Mouse (Mus musculus) mature B cell (primary cell): ENCODE measurements around the gene Apaf1.

Experiments
- in situ Hi-C: fragments of 300-500 bp; cut with MboI; formaldehyde crosslinking; loops from 2 replicates; pipeline ENCODE4 v1.14.3; 2019

Gene Apaf1

GRCm38 (mm10) chr10:90981811-90982210 lies 100.8 kb downstream of the Apaf1 start:
- in situ Hi-C loops = no loop called here

- in situ Hi-C loops = no loop called here
Observed at GRCm38 (mm10) chr10:90974491-90974890, 108.1 kb downstream of the Apaf1 start.

DNA sequence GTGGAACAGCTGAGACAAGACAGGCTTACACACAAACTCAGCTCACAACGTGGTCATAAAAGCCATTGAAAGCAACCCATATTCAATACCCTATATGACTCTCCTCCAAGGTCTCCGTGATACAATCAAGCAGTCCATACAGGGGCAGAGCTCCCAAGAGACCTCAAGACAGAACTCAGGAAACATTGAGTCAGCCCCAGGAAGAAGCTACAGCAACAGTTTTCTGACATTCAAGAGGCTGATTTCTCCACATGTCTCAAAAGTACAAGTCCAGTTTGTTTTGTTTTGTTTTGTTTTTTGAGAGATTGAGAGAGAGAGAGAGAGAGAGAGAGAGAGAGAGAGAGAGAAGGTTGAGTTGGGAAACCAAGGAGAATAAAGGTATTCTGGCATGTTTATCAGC lies 108.5 kb downstream of the Apaf1 start:
- in situ Hi-C loops = no loop called here

DNA sequence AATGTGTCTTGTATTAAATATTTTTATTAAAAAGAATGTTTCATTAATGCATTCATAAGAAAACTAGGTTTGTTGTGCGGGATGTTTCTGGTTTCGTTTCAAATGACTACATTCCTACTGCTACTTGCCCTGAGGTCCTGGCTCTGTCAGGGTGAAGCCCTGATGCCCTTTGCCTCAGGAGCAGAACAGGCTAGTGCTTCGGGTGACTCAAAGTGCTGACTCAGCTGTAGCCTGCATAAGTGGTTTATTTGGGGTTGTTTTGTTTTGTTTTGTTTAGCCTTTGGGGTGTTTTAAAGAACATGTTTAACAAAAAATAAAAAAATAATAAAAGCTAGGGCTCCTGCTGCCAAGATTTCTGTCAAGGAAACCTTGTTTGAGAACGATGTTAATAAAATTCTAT lies 112.0 kb downstream of the Apaf1 start:
- in situ Hi-C loops = no loop called here

DNA sequence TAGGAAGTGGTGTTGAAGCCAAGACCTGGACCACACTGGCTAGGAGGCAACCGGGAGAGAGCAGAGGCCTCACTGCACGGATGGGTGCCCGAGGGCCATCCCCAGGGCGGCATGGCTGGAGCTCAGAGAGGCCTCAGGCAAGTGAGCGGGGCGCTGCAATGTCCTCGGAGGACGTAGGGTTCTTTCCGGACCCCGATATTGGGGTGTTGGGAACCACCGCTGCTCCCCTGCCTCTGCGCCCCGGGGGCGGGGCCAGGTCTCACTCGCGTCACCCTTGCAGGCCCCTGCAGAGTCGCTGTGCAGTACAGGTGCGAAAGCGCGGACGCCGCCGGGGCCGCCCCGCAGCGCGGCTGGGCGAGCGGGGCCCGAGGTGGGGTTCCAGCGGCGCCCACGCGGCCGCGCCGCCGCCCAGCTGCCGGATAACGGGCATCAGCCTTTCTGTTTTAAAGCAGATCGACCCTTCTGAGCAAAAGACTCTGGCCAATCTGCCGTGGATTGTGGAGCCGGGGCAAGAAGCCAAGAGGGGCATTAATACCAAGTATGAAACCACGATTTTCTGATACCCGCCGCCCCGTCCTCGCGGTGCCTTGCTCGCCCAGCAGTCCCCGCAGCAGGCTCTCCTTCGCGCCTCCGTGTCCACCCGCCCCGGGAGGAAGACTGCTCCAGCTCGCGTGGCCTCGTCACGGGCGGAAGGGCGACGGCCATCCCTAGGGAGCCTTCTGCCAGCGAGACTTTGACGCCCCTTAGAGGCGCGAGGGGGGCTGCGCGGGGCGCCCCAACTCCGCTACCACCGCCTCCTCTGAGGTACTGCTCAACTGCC lies 113.0 kb downstream of the Apaf1 start:
- in situ Hi-C loops = no loop called here

DNA sequence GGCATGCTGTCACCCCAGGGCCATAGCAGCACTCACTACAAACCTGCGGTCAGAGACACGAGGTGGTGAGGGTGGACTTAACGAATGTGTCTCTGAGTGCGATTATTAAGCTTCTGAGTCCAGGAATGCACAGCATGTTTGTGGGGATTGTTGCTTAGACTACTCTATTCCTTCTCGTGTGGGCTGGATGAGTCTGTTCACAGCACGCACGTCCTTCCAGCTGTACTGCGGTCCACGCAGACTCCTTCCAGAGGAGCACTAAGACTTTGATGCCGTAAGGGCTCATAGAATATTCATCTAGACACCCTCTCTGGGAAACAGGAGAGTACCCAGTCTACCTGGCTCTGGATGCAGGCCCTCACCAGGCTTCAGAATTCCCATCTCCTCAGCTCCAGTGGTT lies 114.3 kb downstream of the Apaf1 start:
- in situ Hi-C loops = no loop called here

GRCm38 (mm10) chr10:90966821-90967220 lies 115.7 kb downstream of the Apaf1 start:
- in situ Hi-C loops = no loop called here

GRCm38 (mm10) chr10:90965671-90966315 lies 116.8 kb downstream of the Apaf1 start:
- in situ Hi-C loops = no loop called here

DNA sequence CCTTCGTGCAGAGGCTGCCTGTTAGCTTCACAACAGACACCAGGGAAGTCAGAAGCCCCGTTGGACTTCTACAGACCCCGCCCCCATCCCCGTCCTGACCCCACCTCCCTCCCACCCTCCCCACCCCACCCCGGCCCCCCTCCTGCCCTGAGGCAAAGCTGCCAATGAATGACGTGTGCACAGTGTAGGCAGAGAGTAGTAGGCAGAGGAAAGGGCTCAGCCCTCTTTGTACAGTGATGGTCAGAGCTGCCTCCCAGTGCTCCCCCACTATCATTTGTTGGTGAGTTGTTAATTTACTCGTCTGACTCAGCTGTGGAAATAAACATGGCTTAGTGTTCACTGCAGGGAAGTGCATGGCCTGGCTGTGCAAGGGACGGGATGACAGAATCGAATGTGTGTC lies 118.1 kb downstream of the Apaf1 start:
- in situ Hi-C loops = no loop called here

DNA sequence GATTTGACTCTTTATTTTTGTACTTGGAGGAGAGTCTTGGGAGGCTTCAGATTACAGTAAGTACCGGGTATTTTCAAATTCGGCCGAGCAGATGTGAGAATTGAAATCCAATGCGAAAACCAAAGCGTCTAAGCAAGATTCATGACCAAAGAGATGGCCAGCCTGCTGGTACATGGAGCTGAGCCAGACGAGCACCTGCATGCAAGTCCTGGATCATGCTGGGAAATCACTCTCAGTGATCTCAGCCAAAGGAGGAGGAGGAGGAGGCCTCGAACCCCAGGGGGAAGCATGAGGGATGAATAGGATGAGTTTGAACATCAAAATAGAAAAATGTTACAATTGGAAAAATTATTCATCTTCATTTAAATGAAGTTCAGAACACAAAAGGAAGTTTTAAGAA lies 122.2 kb downstream of the Apaf1 start:
- in situ Hi-C loops = no loop called here

DNA sequence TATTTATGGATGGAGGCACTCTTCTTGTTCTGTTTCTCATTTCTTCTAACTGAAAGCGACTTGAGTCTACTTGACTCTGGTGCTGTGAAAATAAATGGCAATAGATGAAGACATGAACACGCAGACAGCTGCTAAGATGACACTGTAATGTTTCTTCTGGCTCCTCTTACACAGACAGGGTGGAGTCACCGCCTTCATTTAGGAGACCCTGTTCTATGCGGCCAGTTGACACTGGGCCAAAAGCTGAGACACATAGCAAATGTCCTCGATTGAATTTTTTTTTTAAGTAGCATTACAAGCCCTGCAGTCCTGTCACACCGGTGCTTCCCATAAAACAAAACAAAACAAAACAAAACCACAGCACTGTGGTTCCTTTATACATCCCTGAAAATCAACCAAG lies 128.7 kb downstream of the Apaf1 start:
- in situ Hi-C loops = no loop called here

DNA sequence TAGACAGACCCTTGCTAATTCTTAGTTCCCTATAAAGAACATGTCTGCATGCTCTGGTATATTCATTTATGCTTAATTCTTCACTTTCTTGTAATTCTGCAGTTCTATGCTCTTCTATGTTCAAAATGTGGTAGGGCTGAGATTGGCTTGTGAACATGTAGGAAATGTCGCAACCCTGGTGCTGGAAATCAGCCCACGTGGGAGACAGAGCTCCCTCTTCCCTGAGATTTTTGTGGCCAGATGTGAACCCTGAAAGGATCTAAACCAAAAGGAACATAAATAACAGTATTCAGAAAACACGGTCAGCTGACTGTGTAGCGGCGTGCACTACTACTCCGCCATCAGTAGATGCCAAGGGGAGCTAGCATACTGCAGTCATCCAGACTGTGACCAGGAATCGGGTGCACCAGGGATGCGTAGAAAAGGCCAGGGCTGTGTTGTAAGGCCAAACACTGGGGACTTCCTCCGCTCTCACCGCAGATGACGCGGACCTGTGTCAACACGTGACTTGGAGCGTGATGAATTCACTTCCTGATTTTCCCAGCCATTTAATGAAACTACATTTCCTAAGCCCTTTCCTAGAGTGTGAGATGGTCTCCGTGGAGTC lies 129.4 kb downstream of the Apaf1 start:
- in situ Hi-C loops = no loop called here

GRCm38 (mm10) chr10:90947608-90948373 lies 134.8 kb downstream of the Apaf1 start:
- in situ Hi-C loops = no loop called here

GRCm38 (mm10) chr10:90947043-90947442 lies 135.5 kb downstream of the Apaf1 start:
- in situ Hi-C loops = no loop called here

GRCm38 (mm10) chr10:90942001-90942700 lies 140.4 kb downstream of the Apaf1 start:
- in situ Hi-C loops = no loop called here

DNA sequence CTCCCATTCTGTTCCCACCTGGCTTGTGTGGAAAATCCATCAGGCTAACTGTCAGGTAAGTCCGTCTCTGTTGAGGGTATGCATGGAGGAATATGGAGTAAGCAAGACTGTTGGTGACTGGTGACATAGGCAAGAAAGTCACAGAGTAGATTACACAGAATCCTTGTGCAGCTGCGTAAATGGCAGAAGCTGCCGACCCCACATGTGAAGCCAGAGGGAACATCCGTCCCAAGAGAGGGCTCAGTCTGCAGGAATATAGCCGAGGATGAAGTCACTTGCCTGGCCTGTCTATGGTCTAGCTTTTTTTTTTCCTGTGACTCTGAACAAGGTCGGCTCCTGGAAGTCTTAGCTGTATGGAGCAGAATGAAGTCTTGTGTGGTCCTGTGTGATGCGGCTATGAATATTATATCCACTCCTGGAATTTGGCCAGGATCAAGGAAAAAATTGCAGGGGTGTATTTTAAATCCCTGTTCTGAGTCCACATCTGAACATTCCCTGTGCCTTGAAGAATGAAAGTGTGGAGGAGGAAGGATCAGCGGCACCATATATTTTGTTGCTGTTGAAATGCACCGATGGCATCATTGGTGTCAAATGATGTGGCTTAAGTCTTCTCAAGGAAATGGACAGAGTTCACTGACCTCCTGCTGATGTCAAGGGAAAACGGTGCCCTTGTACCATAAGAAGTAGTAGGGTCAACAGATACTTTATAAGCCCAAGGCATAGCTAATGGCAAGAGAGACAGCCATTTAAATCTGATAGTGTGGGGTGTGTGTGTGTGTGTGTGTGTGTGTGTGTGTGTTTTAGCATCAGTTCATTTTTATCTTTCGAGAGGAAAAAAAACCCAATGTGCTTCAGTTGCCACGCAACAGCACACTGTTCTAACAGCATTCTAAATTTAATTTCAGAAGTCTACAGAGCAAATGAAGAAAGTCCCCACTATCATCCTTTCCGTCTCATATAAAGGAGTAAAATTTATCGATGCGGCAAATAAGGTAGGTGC lies 141.7 kb downstream of the Apaf1 start:
- in situ Hi-C loops = no loop called here
